8 mouse cellular contexts compared by ENCODE assay signal in the genomic region with DNA sequence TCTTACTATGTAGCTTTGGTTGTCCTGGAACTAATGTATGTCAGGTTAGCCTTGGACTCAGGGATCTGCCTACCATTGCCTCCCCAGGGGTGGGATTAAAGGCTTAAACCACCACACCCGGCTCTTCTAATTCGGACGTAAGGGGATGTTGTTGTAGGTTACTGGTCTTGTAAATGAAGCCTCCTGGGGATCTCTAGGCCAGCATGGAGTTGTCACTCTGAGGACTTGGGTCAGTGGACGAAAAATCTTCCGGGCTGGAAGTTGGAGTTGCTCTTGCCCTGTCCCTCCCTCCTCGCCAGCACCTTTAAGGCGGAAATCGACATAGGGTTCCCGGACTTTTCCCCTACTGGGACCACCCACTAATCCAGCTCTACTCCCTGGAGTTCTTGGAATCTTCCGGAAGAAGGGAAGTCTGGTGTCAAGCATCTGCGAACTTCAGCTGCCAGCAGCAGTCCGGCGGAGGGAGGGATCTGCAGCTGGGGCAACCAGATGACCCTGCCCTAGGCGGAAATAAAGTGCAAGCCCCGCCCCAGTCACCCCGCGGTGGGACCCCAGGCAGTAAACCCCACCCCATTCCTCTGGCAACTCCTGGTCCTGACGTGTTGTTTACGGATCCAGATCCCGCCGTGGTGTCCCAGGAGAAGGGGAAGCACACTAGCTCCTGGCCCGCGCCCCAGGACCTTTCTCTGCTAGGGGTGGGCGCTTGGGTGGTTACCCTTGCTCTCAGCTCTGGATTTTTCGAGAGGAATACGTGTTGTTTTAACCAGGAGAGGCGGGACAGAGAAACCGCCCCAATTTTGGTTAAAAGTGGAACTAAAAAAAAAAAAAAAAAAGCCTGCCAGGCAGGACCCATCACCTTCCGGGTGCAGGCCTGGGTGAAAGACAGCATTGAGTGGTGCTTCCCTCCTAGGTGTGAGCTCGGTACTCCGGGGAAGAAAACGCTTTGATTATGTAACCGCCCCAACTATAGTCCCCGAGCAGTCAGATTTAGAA. TPM values are rescaled to one million over a fixed set of nuclear protein-coding genes. Genes with fewer than 3 reads are reported as not detected.
DNase-seq lines count a peak whose midpoint lies in the region; ATAC-seq and TF ChIP-seq lines count a peak whose summit lies in the region.

No protein-coding gene starts in this region.

- TF ChIP-seq CTCF in C2C12 (IDR thresholded peaks at IDR 0.05; ENCODE audit: control insufficient read depth, insufficient read depth, insufficient read length), result no peak
- no peak for TF ChIP-seq CTCF in bone marrow macrophage, adult 2 months (IDR thresholded peaks at IDR 0.05; ENCODE audit: low read depth, low read length)
- no peak for TF ChIP-seq CTCF in liver, postnatal 0 days (IDR thresholded peaks at IDR 0.05; ENCODE audit: low read depth)
- TF ChIP-seq CTCF in testis, adult 2 months (IDR thresholded peaks at IDR 0.05; ENCODE audit: control insufficient read depth, insufficient read depth, insufficient replicate concordance, low read depth, low read length), result no peak

- H3K79me2 ChIP-seq in C2C12 (ENCODE audit: control insufficient read depth, insufficient read depth), result no peaks in the 10 kb centered on the region

- TF ChIP-seq POLR2A in bone marrow macrophage, adult 2 months (IDR thresholded peaks at IDR 0.05; ENCODE audit: borderline replicate concordance, low read depth, low read length), result no peak; the same call in 1 of the 2 replicates
- TF ChIP-seq POLR2A in testis, adult 2 months (IDR thresholded peaks at IDR 0.05; ENCODE audit: control insufficient read depth, low read depth, low read length), result peak; percentile 65

- peak overlapping the region; percentile 84 for H3K4me2 ChIP-seq in heart, embryonic 16.5 days (ENCODE audit: low read depth, low read length)
- H3K4me2 ChIP-seq in liver, postnatal 0 days (ENCODE audit: low read depth, low read length), result peak overlapping the region; percentile 77
- H3K4me2 ChIP-seq in neural tube, embryonic 12.5 days (replicated peaks), result peak overlapping the region; percentile 78

- H3K36me3 ChIP-seq in C2C12 (ENCODE audit: control insufficient read depth, insufficient read depth), result no peaks in the 10 kb centered on the region
- H3K36me3 ChIP-seq in forebrain, embryonic 10.5 days (replicated peaks), result no peaks in the 10 kb centered on the region
- no peaks in the 10 kb centered on the region for H3K36me3 ChIP-seq in heart, embryonic 16.5 days (ENCODE audit: control insufficient read depth, insufficient read depth)
- H3K36me3 ChIP-seq in liver, postnatal 0 days (replicated peaks; ENCODE audit: insufficient read depth, low read length), result no peaks in the 10 kb centered on the region
- H3K36me3 ChIP-seq in neural tube, embryonic 12.5 days, result no peaks in the 10 kb centered on the region
- H3K36me3 ChIP-seq in testis, adult 2 months (ENCODE audit: control insufficient read depth, insufficient read depth, low read length), result no peaks in the 10 kb centered on the region

- 4% methylated on average over 34 of the region's 34 CpGs for WGBS in forebrain, embryonic 10.5 days
- WGBS in heart, embryonic 16.5 days, result 3% methylated on average over 34 of the region's 34 CpGs
- WGBS in liver, postnatal 0 days (ENCODE audit: insufficient replicate concordance), result 2% methylated on average over 34 of the region's 34 CpGs
- 4% methylated on average over 34 of the region's 34 CpGs for WGBS in neural tube, embryonic 12.5 days

- peak overlapping the region; percentile 36 for H3K4me3 ChIP-seq in C2C12 (ENCODE audit: insufficient read depth, poor library complexity, severe bottlenecking)
- peak overlapping the region; percentile 68 for H3K4me3 ChIP-seq in bone marrow macrophage, adult 2 months (ENCODE audit: insufficient read depth, low read length)
- peak overlapping the region; percentile 59 for H3K4me3 ChIP-seq in forebrain, embryonic 10.5 days
- peak overlapping the region; percentile 66 for H3K4me3 ChIP-seq in heart, embryonic 16.5 days (ENCODE audit: low read length)
- H3K4me3 ChIP-seq in liver, postnatal 0 days (ENCODE audit: low read depth, low read length), result peak overlapping the region; percentile 61
- peak overlapping the region; percentile 40 for H3K4me3 ChIP-seq in neural tube, embryonic 12.5 days
- H3K4me3 ChIP-seq in testis, adult 2 months (ENCODE audit: control insufficient read depth, low read depth, low read length), result peak overlapping the region; percentile 85

- no peaks in the 10 kb centered on the region for H3K79me3 ChIP-seq in C2C12 (ENCODE audit: low read depth)

- DNase-seq in forebrain, embryonic 10.5 days (ENCODE audit: extremely low spot score, low spot score), result peak; percentile 75
- DNase-seq in kidney, postnatal 25 days, result peak; percentile 94 to 98
- DNase-seq in liver, postnatal 0 days, result peak; percentile 90

- no peaks in the 10 kb centered on the region for H3K9me3 ChIP-seq in forebrain, embryonic 10.5 days
- H3K9me3 ChIP-seq in heart, embryonic 16.5 days (replicated peaks; ENCODE audit: control insufficient read depth, low read length), result no peaks in the 10 kb centered on the region
- no peaks in the 10 kb centered on the region for H3K9me3 ChIP-seq in liver, postnatal 0 days (ENCODE audit: low read length)
- no peaks in the 10 kb centered on the region for H3K9me3 ChIP-seq in neural tube, embryonic 12.5 days

- peaks cover 28% of the 10 kb centered on the region for H3K4me1 ChIP-seq in bone marrow macrophage, adult 2 months (ENCODE audit: control insufficient read depth, insufficient read depth, low read length)
- peaks cover 48% of the 10 kb centered on the region for H3K4me1 ChIP-seq in forebrain, embryonic 10.5 days
- H3K4me1 ChIP-seq in heart, embryonic 16.5 days (ENCODE audit: control insufficient read depth, insufficient read depth, low read length), result peaks cover 16% of the 10 kb centered on the region
- H3K4me1 ChIP-seq in liver, postnatal 0 days (ENCODE audit: insufficient read depth), result peaks cover 40% of the 10 kb centered on the region
- H3K4me1 ChIP-seq in neural tube, embryonic 12.5 days, result peaks cover 8% of the 10 kb centered on the region
- H3K4me1 ChIP-seq in testis, adult 2 months (ENCODE audit: control insufficient read depth, insufficient read depth, low read length), result peaks cover 15% of the 10 kb centered on the region

- ATAC-seq in heart, embryonic 16.5 days (replicated peaks; ENCODE audit: extremely low read depth, insufficient read depth, low FRiP score), result peak; percentile 93
- ATAC-seq in liver, postnatal 0 days, result peak; percentile 70
- ATAC-seq in neural tube, embryonic 12.5 days (ENCODE audit: low FRiP score, low read depth), result no peak

- peak overlapping the region; percentile 19 for H3ac ChIP-seq in C2C12 (ENCODE audit: control insufficient read depth, insufficient read length, low read depth)

- H3K27ac ChIP-seq in bone marrow macrophage, adult 2 months (ENCODE audit: insufficient read depth, low read depth, low read length), result peak overlapping the region; percentile 92
- peak overlapping the region; percentile 88 for H3K27ac ChIP-seq in forebrain, embryonic 10.5 days
- H3K27ac ChIP-seq in heart, embryonic 16.5 days (ENCODE audit: low read length), result peak overlapping the region; percentile 96
- peak overlapping the region; percentile 93 for H3K27ac ChIP-seq in liver, postnatal 0 days (ENCODE audit: low read depth)
- no peak overlapping the region; the same call in 1 of the 2 replicates for H3K27ac ChIP-seq in neural tube, embryonic 12.5 days
- H3K27ac ChIP-seq in testis, adult 2 months (ENCODE audit: control insufficient read depth, insufficient read depth, low read depth, low read length), result peak overlapping the region; percentile 92

- H3K9ac ChIP-seq in heart, embryonic 16.5 days (ENCODE audit: low read length), result peak overlapping the region; percentile 83
- H3K9ac ChIP-seq in liver, postnatal 0 days (replicated peaks), result peak overlapping the region; percentile 72
- H3K9ac ChIP-seq in neural tube, embryonic 12.5 days, result peak overlapping the region; percentile 52

- TF ChIP-seq EP300 in liver, postnatal 0 days (IDR thresholded peaks at IDR 0.05; ENCODE audit: low read depth), result no peak; the same call in 1 of the 2 replicates

- H3K27me3 ChIP-seq in C2C12 (ENCODE audit: control insufficient read depth, insufficient read depth, insufficient read length), result no peaks in the 10 kb centered on the region
- no peaks in the 10 kb centered on the region for H3K27me3 ChIP-seq in forebrain, embryonic 10.5 days (ENCODE audit: poor library complexity, severe bottlenecking)
- H3K27me3 ChIP-seq in heart, embryonic 16.5 days (ENCODE audit: control insufficient read depth, insufficient read depth, low read length), result no peaks in the 10 kb centered on the region
- no peaks in the 10 kb centered on the region for H3K27me3 ChIP-seq in liver, postnatal 0 days (ENCODE audit: insufficient read depth, low read length)
- no peaks in the 10 kb centered on the region for H3K27me3 ChIP-seq in neural tube, embryonic 12.5 days (replicated peaks)
- H3K27me3 ChIP-seq in testis, adult 2 months (ENCODE audit: control insufficient read depth, insufficient read depth, low read length), result 0 out of 2 replicates have a peak, but pooled peaks cover 3% of the 10 kb centered on the region

RNA-seq across cellular contexts. Expression of gene Sp1, which starts 6.4 kb away (rescaled TPM):
- polyA plus RNA-seq in C2C12 (2012; fragmentation: generic; extraction: Trizol), result 13.4 TPM
- 43.8 and 47.0 TPM in 2 replicates for polyA plus RNA-seq in bone marrow macrophage, adult 2 months (2012; ENCODE audit: insufficient read depth, insufficient read length, missing spikeins)
- 9.7 and 9.9 TPM in 2 replicates for polyA plus RNA-seq in forebrain, embryonic 10.5 days (2016; fragmentation: Nextera tagmentation; extraction: Ambion mirVana)
- 5.0 and 5.5 TPM in 2 replicates for polyA plus RNA-seq in heart, embryonic 16.5 days (2015; fragmentation: Nextera tagmentation; extraction: Ambion mirVana)
- 2.8 and 2.9 TPM in 2 replicates for polyA plus RNA-seq in liver, postnatal 0 days (2015; fragmentation: Nextera tagmentation; extraction: Ambion mirVana)
- 6.9 and 7.7 TPM in 2 replicates for polyA plus RNA-seq in neural tube, embryonic 12.5 days (2016; fragmentation: Nextera tagmentation; extraction: Ambion mirVana)
- polyA plus RNA-seq in testis, adult 2 months (2012; rRNA removed), result 17.0 and 18.5 TPM in 2 replicates

RNA-seq across cellular contexts. Expression of gene Sp7, which starts 32.5 kb away (rescaled TPM):
- polyA plus RNA-seq in C2C12 (2012; fragmentation: generic; extraction: Trizol), result 10.8 TPM
- 0.25 TPM in 1 of 2 replicates, not detected in the other for polyA plus RNA-seq in bone marrow macrophage, adult 2 months (2012; ENCODE audit: insufficient read depth, insufficient read length, missing spikeins)
- 0.25 and 0.42 TPM in 2 replicates for polyA plus RNA-seq in forebrain, embryonic 10.5 days (2016; fragmentation: Nextera tagmentation; extraction: Ambion mirVana)
- polyA plus RNA-seq in heart, embryonic 16.5 days (2015; fragmentation: Nextera tagmentation; extraction: Ambion mirVana), result 0.11 and 0.20 TPM in 2 replicates
- polyA plus RNA-seq in liver, postnatal 0 days (2015; fragmentation: Nextera tagmentation; extraction: Ambion mirVana), result not detected in 2 replicates
- polyA plus RNA-seq in neural tube, embryonic 12.5 days (2016; fragmentation: Nextera tagmentation; extraction: Ambion mirVana), result 0.57 and 0.81 TPM in 2 replicates
- polyA plus RNA-seq in testis, adult 2 months (2012; rRNA removed), result 0.06 TPM in 1 of 2 replicates, not detected in the other

RNA-seq across cellular contexts. Expression of gene Amhr2, which starts 45.6 kb away (rescaled TPM):
- 0.07 TPM for polyA plus RNA-seq in C2C12 (2012; fragmentation: generic; extraction: Trizol)
- polyA plus RNA-seq in bone marrow macrophage, adult 2 months (2012; ENCODE audit: insufficient read depth, insufficient read length, missing spikeins), result not detected in 2 replicates
- 0.33 TPM in 1 of 2 replicates, not detected in the other for polyA plus RNA-seq in forebrain, embryonic 10.5 days (2016; fragmentation: Nextera tagmentation; extraction: Ambion mirVana)
- 6.6 and 7.6 TPM in 2 replicates for polyA plus RNA-seq in heart, embryonic 16.5 days (2015; fragmentation: Nextera tagmentation; extraction: Ambion mirVana)
- 0.36 and 0.60 TPM in 2 replicates for polyA plus RNA-seq in liver, postnatal 0 days (2015; fragmentation: Nextera tagmentation; extraction: Ambion mirVana)
- polyA plus RNA-seq in neural tube, embryonic 12.5 days (2016; fragmentation: Nextera tagmentation; extraction: Ambion mirVana), result 0.23 TPM in 2 replicates
- polyA plus RNA-seq in testis, adult 2 months (2012; rRNA removed), result 131 and 168 TPM in 2 replicates

RNA-seq across cellular contexts. Expression of gene Aaas, which starts 49.0 kb away (rescaled TPM):
- polyA plus RNA-seq in C2C12 (2012; fragmentation: generic; extraction: Trizol), result 217 TPM
- polyA plus RNA-seq in bone marrow macrophage, adult 2 months (2012; ENCODE audit: insufficient read depth, insufficient read length, missing spikeins), result 35.7 and 39.7 TPM in 2 replicates
- polyA plus RNA-seq in forebrain, embryonic 10.5 days (2016; fragmentation: Nextera tagmentation; extraction: Ambion mirVana), result 141 and 144 TPM in 2 replicates
- 49.3 and 55.6 TPM in 2 replicates for polyA plus RNA-seq in heart, embryonic 16.5 days (2015; fragmentation: Nextera tagmentation; extraction: Ambion mirVana)
- polyA plus RNA-seq in liver, postnatal 0 days (2015; fragmentation: Nextera tagmentation; extraction: Ambion mirVana), result 15.6 and 18.8 TPM in 2 replicates
- polyA plus RNA-seq in neural tube, embryonic 12.5 days (2016; fragmentation: Nextera tagmentation; extraction: Ambion mirVana), result 51.3 and 53.2 TPM in 2 replicates
- 41.5 and 43.5 TPM in 2 replicates for polyA plus RNA-seq in testis, adult 2 months (2012; rRNA removed)

RNA-seq across cellular contexts. Expression of gene Prr13, which starts 59.3 kb away (rescaled TPM):
- 113 TPM for polyA plus RNA-seq in C2C12 (2012; fragmentation: generic; extraction: Trizol)
- 372 and 379 TPM in 2 replicates for polyA plus RNA-seq in bone marrow macrophage, adult 2 months (2012; ENCODE audit: insufficient read depth, insufficient read length, missing spikeins)
- 70.7 and 74.6 TPM in 2 replicates for polyA plus RNA-seq in forebrain, embryonic 10.5 days (2016; fragmentation: Nextera tagmentation; extraction: Ambion mirVana)
- 86.7 and 92.2 TPM in 2 replicates for polyA plus RNA-seq in heart, embryonic 16.5 days (2015; fragmentation: Nextera tagmentation; extraction: Ambion mirVana)
- polyA plus RNA-seq in liver, postnatal 0 days (2015; fragmentation: Nextera tagmentation; extraction: Ambion mirVana), result 76.0 and 77.2 TPM in 2 replicates
- 80.5 and 80.6 TPM in 2 replicates for polyA plus RNA-seq in neural tube, embryonic 12.5 days (2016; fragmentation: Nextera tagmentation; extraction: Ambion mirVana)
- polyA plus RNA-seq in testis, adult 2 months (2012; rRNA removed), result 18.5 and 19.7 TPM in 2 replicates

Comparison
In these comparisons a context has a peak if more than half of its experiments do, and no peak if none do; other contexts are left out.
1. RNA of gene Amhr2, which starts 45.6 kb away (polyA plus RNA-seq): 131 to 168 TPM in testis, adult 2 months; 6.6 to 7.6 TPM in heart, embryonic 16.5 days, 0.36 to 0.60 TPM in liver, postnatal 0 days, 0.33 TPM in forebrain, embryonic 10.5 days, 0.23 TPM in neural tube, embryonic 12.5 days, 0.07 TPM in C2C12 (single experiment) and not detected in bone marrow macrophage, adult 2 months; every median in the first group is over 10 times any median in the second.
2. Peak in every context shown above with its lines, with median percentiles within 50 percentile points of each other: H3K4me3 ChIP-seq, DNase-seq, H3K4me2 ChIP-seq and H3K9ac ChIP-seq.